Mouse (Mus musculus) Patski (cell line): Measurements from ENCODE around the gene Pex6. TPM values are rescaled to one million over a fixed set of nuclear protein-coding genes. Genes with fewer than 3 reads are reported as not detected.

Experiments used
- ATAC-seq: fragments of 100-300 bp; one replicate; pipeline ENCODE4 v1.8.0; 2021
- CTCF ChIA-PET: fragments of 350-600 bp; sonication (Branson Sonifier 250); formaldehyde crosslinking; loops from one replicate; lab custom pipeline; 2022; ENCODE audit warnings: inconsistent platforms; lab: Charles Lee
- POLR2A ChIA-PET: fragments of 350-600 bp; sonication (Branson Sonifier 250); formaldehyde crosslinking; loops from one replicate; lab custom pipeline; 2022; ENCODE audit warnings: antibody characterized with exemption, inconsistent platforms; lab: Charles Lee
- DNase-seq: peaks from one replicate; pipeline ENCODE4 v3.0.0-alpha.2; 2011; ENCODE audit warnings: low read depth, low spot score
- H3K27me3 ChIP-seq: fragments of 371-371 bp; one replicate; pipeline ENCODE4 v1.5.1; 2021
- CTCF ChIP-seq: fragments of 100-300 bp; IDR thresholded peaks from one replicate; pipeline ENCODE4 v1.5.1; 2021
- in situ Hi-C: fragments of 300-500 bp; cut with MboI; formaldehyde crosslinking; loops from 3 replicates; pipeline ENCODE4 v1.11.1; 2018; ENCODE audit warnings: low pct_unique_long_range_greater_than_20kb, mixed read lengths
- polyA plus RNA-seq: library from polyadenylated mRNA; unstranded; gene quantifications from one replicate; pipeline ENCODE4 v1.2.3, GENCODE M21; 2021

Pex6 gene
- polyA plus RNA-seq: 39.9 TPM

DNA sequence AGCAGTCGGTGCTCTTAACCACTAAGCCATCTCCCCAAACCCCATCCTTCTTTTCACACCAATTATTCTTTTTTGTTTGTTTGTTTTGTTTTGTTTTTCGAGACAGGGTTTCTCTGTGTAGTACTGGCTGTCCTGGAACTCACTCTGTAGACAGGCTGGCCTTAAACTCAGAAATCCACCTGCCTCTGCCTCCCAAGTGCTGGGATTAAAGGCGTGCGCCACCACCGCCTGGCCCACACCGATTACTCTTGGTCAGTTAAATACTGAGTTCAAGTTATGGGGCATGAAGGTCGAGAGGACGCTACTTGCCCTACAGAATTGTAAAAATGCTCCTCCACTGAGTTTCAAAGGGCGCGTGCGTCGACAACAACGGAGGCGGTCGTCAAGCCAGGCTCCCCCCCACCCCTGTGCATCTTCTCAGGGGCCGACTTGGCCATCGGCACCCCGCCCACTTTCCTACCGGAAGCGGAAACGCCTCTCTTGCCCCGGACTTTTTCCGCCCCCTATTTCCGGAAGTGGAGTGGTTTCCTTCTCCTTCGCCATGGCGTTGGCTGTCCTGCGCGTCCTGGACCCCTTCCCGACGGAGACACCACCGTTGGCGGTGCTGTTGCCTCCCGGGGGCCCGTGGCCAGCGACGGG, at the start of gene Pex6:
Gene Pex6 (plus strand): TSS at position 505 of the 639 bp plus-strand sequence.
- peak; percentile 75 for ATAC-seq
- in situ Hi-C loops: loop anchor here (5.0 kb wide), 1 partner anchor 59 kb away; the partner anchor contains the start of gene Cul7
- CTCF ChIA-PET: no interaction called here
- H3K27me3 ChIP-seq: no peaks in the 10 kb centered on the region
- peak; percentile 46 for DNase-seq
- TF ChIP-seq CTCF: no peak
- POLR2A ChIA-PET: interaction anchor here (0.6 kb wide), 1 partner anchor 174 kb away, joined by 5 read pairs; no protein-coding TSS in a partner anchor

DNA sequence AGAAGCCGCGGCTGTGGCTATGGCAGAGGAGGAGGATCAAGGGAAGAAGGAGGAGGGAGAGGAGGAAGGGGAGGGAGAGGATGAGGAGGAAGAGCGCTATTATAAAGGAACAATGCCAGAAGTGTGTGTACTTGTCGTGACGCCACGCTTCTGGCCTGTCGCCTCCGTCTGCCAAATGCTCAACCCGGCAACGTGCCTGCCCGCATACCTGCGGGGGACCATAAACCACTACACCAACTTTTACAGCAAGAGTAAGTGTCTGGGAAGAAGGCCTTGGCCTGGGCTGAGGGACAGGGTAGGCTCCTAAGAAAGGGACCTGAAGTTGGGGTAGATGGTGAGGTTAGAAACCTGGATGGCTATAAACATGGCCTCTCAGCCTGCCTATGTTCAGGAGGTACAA, 49.3 kb upstream of the Pex6 start:
- DNase-seq (no peak), ATAC-seq (no peak)
- TF ChIP-seq CTCF: no peak
- no peaks in the 10 kb centered on the region for H3K27me3 ChIP-seq
- ChIA-PET CTCF (no interaction called here), POLR2A (no interaction called here)
- in situ Hi-C loops: no loop called here

- in situ Hi-C loops: no loop called here
- CTCF ChIA-PET: interaction anchor here (0.9 kb wide), 1 partner anchor 12 kb away, joined by 4 read pairs; the partner anchor contains the start of gene Rrp36
- DNase-seq (no peak), ATAC-seq (no peak)
- TF ChIP-seq CTCF: no peak
- no peaks in the 10 kb centered on the region for H3K27me3 ChIP-seq
- POLR2A ChIA-PET: interaction anchor here (0.9 kb wide), 1 partner anchor 11 kb away, joined by 3 read pairs; no protein-coding TSS in a partner anchor
These were observed 48.5 kb upstream of the Pex6 start for GRCm38 (mm10) chr17:46662730-46663129.

DNA sequence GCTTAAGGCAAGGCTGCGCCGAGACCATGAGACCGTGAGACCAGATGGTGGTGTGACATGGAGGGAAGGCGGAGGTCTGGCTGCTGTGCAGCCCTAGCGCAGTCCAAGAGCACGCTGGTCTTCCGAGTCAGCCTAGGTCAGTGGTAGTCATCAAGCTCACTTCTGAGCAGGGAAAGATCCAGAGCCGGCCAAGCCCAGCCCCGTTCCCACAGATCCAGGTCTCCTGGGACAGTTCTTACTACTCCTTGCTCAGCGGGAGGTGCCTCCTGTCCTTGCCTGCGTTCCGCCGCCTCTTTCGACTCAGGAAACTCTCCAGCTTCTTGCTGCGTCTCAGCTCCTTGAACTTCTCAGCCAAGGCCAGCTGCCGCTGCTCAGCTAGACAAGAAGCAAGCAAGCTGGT, 43.6 kb upstream of the Pex6 start:
- in situ Hi-C loops: no loop called here
- ChIA-PET POLR2A (interaction anchor here (1.0 kb wide), 1 partner anchor 16 kb away, joined by 3 read pairs; no protein-coding TSS in a partner anchor), CTCF (no interaction called here)
- no peak for ATAC-seq
- no peak for DNase-seq
- no peak for TF ChIP-seq CTCF
- H3K27me3 ChIP-seq: no peaks in the 10 kb centered on the region

- no peak for TF ChIP-seq CTCF
- ChIA-PET CTCF (interaction anchor here (1.2 kb wide), 1 partner anchor 35 kb away, joined by 3 read pairs; the partner anchor contains the start of gene Ppp2r5d), POLR2A (no interaction called here)
- ATAC-seq: no peak
- DNase-seq: no peak
- H3K27me3 ChIP-seq: no peaks in the 10 kb centered on the region
- in situ Hi-C loops: no loop called here
These were observed 41.4 kb upstream of the Pex6 start for GRCm38 (mm10) chr17:46669911-46670310.

GRCm38 (mm10) chr17:46673850-46674529, 37.3 kb upstream of the Pex6 start, which contains the start of gene Rrp36:
Gene Rrp36 (minus strand): TSS chr17:46674352.
- ATAC-seq (peak; percentile 87), DNase-seq (peak; percentile 44)
- ChIA-PET CTCF (interaction anchor here (0.8 kb wide), 1 partner anchor 11 kb away, joined by 4 read pairs; no protein-coding TSS in a partner anchor), POLR2A (interaction anchor here (0.7 to 0.8 kb wide), 3 partner anchors 9 to 377 kb away, joined by 3 to 4 read pairs (median 3); partner anchors contain the start of gene Dlk2)
- in situ Hi-C loops: no loop called here
- no peak for TF ChIP-seq CTCF
- no peaks in the 10 kb centered on the region for H3K27me3 ChIP-seq

DNA sequence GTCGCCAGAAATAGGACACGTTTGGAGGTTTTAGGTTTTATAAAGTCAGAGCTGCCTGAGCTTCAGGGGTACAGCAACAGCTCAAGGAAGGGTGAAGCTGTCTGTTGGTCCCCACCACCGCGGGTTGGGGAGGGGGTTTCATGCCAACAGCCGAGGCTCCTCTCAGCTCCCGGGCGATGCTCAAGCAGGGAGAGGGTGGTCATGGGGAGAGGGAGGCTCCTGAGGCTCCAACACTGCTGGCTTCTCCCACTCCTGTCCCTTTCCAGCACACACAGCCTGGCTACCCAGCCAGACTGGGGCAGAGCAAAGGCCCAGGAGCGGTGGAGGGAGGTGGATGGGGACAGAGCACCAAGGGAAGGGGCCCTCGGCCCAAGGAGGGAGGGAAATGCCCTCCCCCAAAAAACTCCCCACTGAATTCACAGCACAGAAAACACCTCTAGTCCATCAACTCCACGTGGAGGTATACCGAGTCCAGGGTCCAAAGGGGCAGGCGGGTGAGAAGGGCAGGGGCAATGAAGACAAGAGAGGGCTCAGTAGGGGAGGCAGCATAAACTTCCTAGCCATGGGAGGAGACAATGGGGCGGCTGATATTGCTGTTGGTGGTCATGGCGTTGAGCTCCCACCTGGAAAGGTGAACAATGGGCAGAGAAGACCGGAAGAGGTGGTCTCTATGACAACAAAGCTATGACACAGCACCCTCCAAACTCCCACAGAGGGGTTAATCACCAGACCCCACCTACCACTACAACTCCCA, 36.6 kb upstream of the Pex6 start:
- ChIA-PET CTCF (interaction anchor here (0.8 kb wide), 1 partner anchor 12 kb away, joined by 4 read pairs; no protein-coding TSS in a partner anchor), POLR2A (interaction anchor here (0.8 kb wide), 1 partner anchor 10 kb away, joined by 4 read pairs; no protein-coding TSS in a partner anchor)
- TF ChIP-seq CTCF: no peak
- DNase-seq (no peak), ATAC-seq (no peak)
- in situ Hi-C loops: no loop called here
- no peaks in the 10 kb centered on the region for H3K27me3 ChIP-seq

GRCm38 (mm10) chr17:46678416-46678815, 32.8 kb upstream of the Pex6 start, which contains the start of gene Mea1:
Gene Mea1 (plus strand): TSS chr17:46678793.
- ATAC-seq (no peak), DNase-seq (no peak)
- in situ Hi-C loops: no loop called here
- no peaks in the 10 kb centered on the region for H3K27me3 ChIP-seq
- ChIA-PET CTCF (interaction anchor here (1.3 to 1.4 kb wide), 2 partner anchors 23 to 37 kb away, joined by 3 to 4 read pairs; no protein-coding TSS in a partner anchor), POLR2A (no interaction called here)
- TF ChIP-seq CTCF: no peak

DNA sequence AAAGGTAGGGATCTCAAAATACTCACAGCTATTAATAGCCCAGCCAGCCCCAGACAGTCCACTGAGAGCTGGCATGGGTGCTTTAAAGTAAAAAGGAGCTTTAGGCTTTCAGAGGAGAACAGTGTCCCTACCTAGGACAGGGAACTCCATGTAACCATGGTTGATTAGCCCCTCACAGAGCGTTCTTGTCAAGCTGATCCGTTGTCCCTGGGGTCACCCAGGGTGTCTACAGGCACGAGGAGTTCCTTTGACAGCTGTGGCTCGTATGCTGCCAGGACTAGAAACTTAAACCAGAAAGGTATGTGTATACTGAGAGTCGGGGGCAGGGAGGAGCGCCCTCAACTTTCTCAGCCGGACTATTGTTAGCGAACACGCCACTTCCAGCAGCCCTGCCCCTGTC, 32.4 kb upstream of the Pex6 start:
- POLR2A ChIA-PET: interaction anchor here (1.7 kb wide), 1 partner anchor 35 kb away, joined by 11 read pairs; no protein-coding TSS in a partner anchor
- CTCF ChIA-PET: interaction anchor here (1.3 to 2.0 kb wide), 4 partner anchors 16 to 45 kb away, joined by 3 to 4 read pairs (median 4); no protein-coding TSS in a partner anchor
- no peak for ATAC-seq
- in situ Hi-C loops: no loop called here
- DNase-seq: no peak
- H3K27me3 ChIP-seq: no peaks in the 10 kb centered on the region
- no peak for TF ChIP-seq CTCF
